Comparison of ENCODE assay signal across 8 mouse cellular contexts in the genomic region with DNA sequence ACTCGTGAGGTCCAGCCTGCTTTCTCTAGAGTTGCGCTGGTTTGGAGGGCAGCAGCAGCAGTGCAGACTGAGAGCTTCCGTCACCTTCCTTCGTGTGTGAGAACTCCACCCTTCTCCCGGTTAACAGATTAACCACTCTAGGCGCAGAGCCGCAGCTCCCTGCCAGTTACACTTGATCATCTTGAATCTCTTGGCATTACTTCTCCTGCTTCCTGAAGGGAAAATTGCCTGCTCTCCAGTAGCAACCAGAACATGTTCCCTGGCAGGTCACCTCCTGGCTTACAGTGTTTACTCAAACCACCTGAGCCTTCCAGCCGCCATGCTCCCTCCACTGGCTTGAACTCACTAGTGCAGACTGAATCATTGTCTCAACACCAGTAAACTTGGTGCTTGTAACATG.
DNase-seq lines count a peak whose midpoint lies in the region; ATAC-seq lines count a peak whose summit lies in the region.

No protein-coding gene starts in this region.

- no peak for DNase-seq in cerebellum, postnatal 4 days (ENCODE audit: low spot score in 2 of 2)
- DNase-seq in cerebellum, postnatal 10 days, result peak; percentile 40 to 50
- DNase-seq in kidney, adult 18-20 months, result peak; percentile 20
- peak; percentile 51 for DNase-seq in lung, postnatal 36 days
- no peak for DNase-seq in testis, postnatal 10 days (ENCODE audit: low spot score)
- DNase-seq in right cerebral cortex, postnatal 25 days, result no peak

- 0 out of 2 replicates have a peak, but pooled peaks have one; percentile 8 for ATAC-seq in cerebellum, adult (ENCODE audit: insufficient number of reproducible peaks, low FRiP score, low TSS enrichment)
- no peak for ATAC-seq in monocyte, adult 5-6 weeks (replicated peaks; ENCODE audit: insufficient number of reproducible peaks, low FRiP score, low TSS enrichment, poor library complexity, severe bottlenecking)

Comparison
In these comparisons a context has a peak if more than half of its experiments do, and no peak if none do; other contexts are left out.
1. DNase-seq: peak in cerebellum, postnatal 10 days (2 of 2), kidney, adult 18-20 months (single experiment) and lung, postnatal 36 days (single experiment); none in cerebellum, postnatal 4 days (0 of 2), testis, postnatal 10 days (single experiment) and right cerebral cortex, postnatal 25 days (single experiment).